Mouse (Mus musculus): ENCODE measurements around the gene Sec31b. TPM values are rescaled to one million over a fixed set of nuclear protein-coding genes. Genes with fewer than 3 reads are reported as not detected.

The Sec31b gene
- polyA plus RNA-seq, 1 experiment from 2014 or later: 0.18 TPM

Other genes starting within 250 kb of the Sec31b start
- 0.16 and 0.21 TPM in 2 replicates for gene Scd4, start 212.8 kb downstream of the Sec31b start, polyA plus RNA-seq (2015; fragmentation: Nextera tagmentation; extraction: Ambion mirVana)
- 7.9 and 9.3 TPM in 2 replicates for gene Scd1, start 138.0 kb downstream of the Sec31b start, polyA plus RNA-seq (2015; fragmentation: Nextera tagmentation; extraction: Ambion mirVana)
- gene Wnt8b, start 52.4 kb downstream of the Sec31b start, polyA plus RNA-seq (2015; fragmentation: Nextera tagmentation; extraction: Ambion mirVana): 0.12 and 0.19 TPM in 2 replicates
- not detected in 2 replicates for gene Gm20538, start 7.0 kb upstream of the Sec31b start, polyA plus RNA-seq (2015; fragmentation: Nextera tagmentation; extraction: Ambion mirVana)
- gene Ndufb8, start 9.6 kb upstream of the Sec31b start, polyA plus RNA-seq (2015; fragmentation: Nextera tagmentation; extraction: Ambion mirVana): 705 and 838 TPM in 2 replicates
- gene Hif1an, start 17.0 kb upstream of the Sec31b start, polyA plus RNA-seq (2015; fragmentation: Nextera tagmentation; extraction: Ambion mirVana): 21.9 and 25.1 TPM in 2 replicates
- gene Pax2, start 210.2 kb upstream of the Sec31b start, polyA plus RNA-seq (2015; fragmentation: Nextera tagmentation; extraction: Ambion mirVana): 11.9 and 12.1 TPM in 2 replicates

Measured in hindbrain, embryonic 16.5 days (tissue).